Mouse (Mus musculus) lung, adult 2 months (tissue): ENCODE measurements around the gene R3hdm2. TPM values are rescaled to one million over a fixed set of nuclear protein-coding genes. Genes with fewer than 3 reads are reported as not detected.

Experiments used
- DNase-seq: peaks from one replicate; pipeline ENCODE4 v3.0.0; 2022
- H3K4me1 ChIP-seq: fragments of 200-500 bp; 2 replicates; pipeline ENCODE4 v1.6.1; 2011; ENCODE audit warnings: low read length; ENCODE audit not compliant: control insufficient read depth, insufficient read depth
- H3K4me3 ChIP-seq: fragments of 200-500 bp; replicated peaks from 2 replicates; pipeline ENCODE3; 2011; ENCODE audit warnings: low read depth, mild to moderate bottlenecking, control low read depth, low read length; ENCODE audit errors: extremely low read depth
- CTCF ChIP-seq: fragments of 200-500 bp; IDR thresholded peaks from 2 replicates; pipeline ENCODE4 v1.5.1; 2011; ENCODE audit warnings: mild to moderate bottlenecking, low read length, control low read depth; ENCODE audit not compliant: insufficient read depth
- POLR2A ChIP-seq: fragments of 200-500 bp; IDR thresholded peaks from 2 replicates; pipeline ENCODE4 v1.6.1; 2011; ENCODE audit warnings: low read depth, mild to moderate bottlenecking, control low read depth, low read length, borderline replicate concordance; ENCODE audit errors: extremely low read depth
- WGBS: fragments of 180-500 bp; shearing (Covaris S2); methylation state at CpG from one replicate; pipeline ENCODE4 v1.1.7; 2018; 5-methylcytosine and 5-hydroxymethylcytosine counted together
- polyA plus RNA-seq: library from polyadenylated mRNA; depleted of rRNA; stranded (reverse); fragments of >200 nt; gene quantifications from 2 replicates; pipeline ENCODE4 v1.2.3, GENCODE M21; 2012; rRNA removed

Gene R3hdm2
- polyA plus RNA-seq, 1 experiment = 129 TPM

DNA sequence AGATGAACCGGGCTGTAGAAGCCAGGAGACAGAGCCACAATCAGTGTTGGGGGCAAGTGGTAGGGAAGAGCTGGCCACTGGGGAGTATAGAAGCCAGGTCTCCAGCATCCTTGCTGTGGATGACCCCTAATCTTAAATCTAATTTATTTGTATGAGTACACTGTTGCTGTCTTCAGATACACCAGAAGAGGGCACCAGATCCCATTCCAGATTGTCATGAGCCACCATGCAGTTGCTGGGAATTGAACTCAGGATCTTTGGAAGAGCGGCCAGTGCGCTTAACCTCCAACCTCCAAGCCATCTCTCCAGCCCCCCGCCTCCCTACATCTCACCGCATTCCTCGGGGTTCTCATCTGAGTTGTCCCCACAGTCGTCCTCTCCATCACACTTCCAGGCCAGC lies 166.4 kb downstream of the R3hdm2 start:
- TF ChIP-seq CTCF (no peak), POLR2A (no peak)
- Histone ChIP-seq H3K4me3 (no peak overlapping the region), H3K4me1 (no peaks in the 10 kb centered on the region)
- 88% methylated on average over 7 of the region's 7 CpGs for WGBS
- no peak for DNase-seq

DNA sequence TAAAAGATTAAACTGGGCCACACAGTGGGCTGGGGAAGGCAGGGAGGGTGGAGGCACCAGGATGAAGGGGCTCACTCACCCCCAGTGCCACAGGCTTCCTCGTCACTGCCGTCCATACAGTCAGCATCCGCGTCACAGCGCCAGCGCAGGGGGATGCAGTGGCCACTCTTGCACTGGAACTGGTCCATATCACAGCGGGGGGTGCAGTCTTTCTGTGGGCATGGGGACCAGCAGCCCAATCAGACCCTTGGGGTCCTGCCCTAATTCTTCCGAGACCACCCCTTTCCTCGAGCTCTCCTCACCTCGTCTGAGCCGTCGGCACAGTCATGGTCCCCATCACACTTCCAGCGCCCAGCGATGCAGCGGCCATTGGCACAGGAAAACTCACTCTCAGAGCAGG lies 168.1 kb downstream of the R3hdm2 start:
- TF ChIP-seq CTCF = no peak
- TF ChIP-seq POLR2A = no peak
- 93% methylated on average over 15 of the region's 15 CpGs for WGBS
- DNase-seq = no peak
- Histone ChIP-seq H3K4me1 (no peaks in the 10 kb centered on the region), H3K4me3 (no peak overlapping the region)

Other genes with a start within 250 kb of the R3hdm2 start
- 70.8 and 81.2 TPM in 2 replicates for gene B4galnt1, start 215.1 kb upstream of the R3hdm2 start, polyA plus RNA-seq
- 3.5 and 7.4 TPM in 2 replicates for gene Slc26a10, start 199.7 kb upstream of the R3hdm2 start, polyA plus RNA-seq
- 29.1 and 36.7 TPM in 2 replicates for gene Arhgef25, start 190.2 kb upstream of the R3hdm2 start, polyA plus RNA-seq
- 134 and 157 TPM in 2 replicates for gene Dtx3, start 184.6 kb upstream of the R3hdm2 start, polyA plus RNA-seq
- gene Pip4k2c, start 168.7 kb upstream of the R3hdm2 start, polyA plus RNA-seq = 36.6 and 45.7 TPM in 2 replicates
- 1.3 TPM in 2 replicates for gene Kif5a, start 117.0 kb upstream of the R3hdm2 start, polyA plus RNA-seq
- 149 and 178 TPM in 2 replicates for gene Dctn2, start 114.0 kb upstream of the R3hdm2 start, polyA plus RNA-seq
- 52.2 and 57.6 TPM in 2 replicates for gene Mbd6, start 91.3 kb upstream of the R3hdm2 start, polyA plus RNA-seq
- 35.4 and 36.9 TPM in 2 replicates for gene Mars, start 68.5 kb upstream of the R3hdm2 start, polyA plus RNA-seq
- 18.2 and 19.2 TPM in 2 replicates for gene Arhgap9, start 58.4 kb upstream of the R3hdm2 start, polyA plus RNA-seq
- 11.1 and 11.2 TPM in 2 replicates for gene Gli1, start 38.4 kb upstream of the R3hdm2 start, polyA plus RNA-seq
- 0.02 TPM in 1 of 2 replicates, not detected in the other for gene Inhbe, start 25.9 kb upstream of the R3hdm2 start, polyA plus RNA-seq
- not detected in 2 replicates for gene Inhbc, start 9.9 kb upstream of the R3hdm2 start, polyA plus RNA-seq
- 1.5 and 5.8 TPM in 2 replicates for gene Stac3, start 121.4 kb downstream of the R3hdm2 start, polyA plus RNA-seq
- gene Ndufa4l2, start 134.6 kb downstream of the R3hdm2 start, polyA plus RNA-seq = 107 and 124 TPM in 2 replicates
- gene Shmt2, start 142.1 kb downstream of the R3hdm2 start, polyA plus RNA-seq = 40.3 and 57.7 TPM in 2 replicates
- gene Nxph4, start 154.2 kb downstream of the R3hdm2 start, polyA plus RNA-seq = 0.23 and 0.24 TPM in 2 replicates
- gene Lrp1, start 240.8 kb downstream of the R3hdm2 start, polyA plus RNA-seq = 215 and 248 TPM in 2 replicates